Mouse (Mus musculus) forebrain, embryonic 13.5 days (tissue): ENCODE data around the gene Grn. TPM values are rescaled to one million over a fixed set of nuclear protein-coding genes. Genes with fewer than 3 reads are reported as not detected.
A peak's percentile ranks its signal among the peaks of the same experiment; 100 is the strongest.
"Not testable (repeated sequence)": the region's sequence is repeated elsewhere in the genome, so short reads cannot be mapped to it uniquely, and the experiment has no call there.

ENCODE experiments used
- ATAC-seq: fragments of 200-750 bp; cut with Nextera tagmentation; 2 replicates; pipeline ENCODE4 v1.8.0; 2017
- H3K27ac ChIP-seq: fragments of 300-500 bp; sonication (generic); 2 replicates; pipeline ENCODE4 v1.5.1; 2015; ENCODE audit warnings: inconsistent platforms, mild to moderate bottlenecking, moderate library complexity
- H3K27me3 ChIP-seq: fragments of 300-500 bp; sonication (generic); 2 replicates; pipeline ENCODE4 v1.6.1; 2015; ENCODE audit warnings: mild to moderate bottlenecking, inconsistent platforms
- H3K36me3 ChIP-seq: fragments of 300-500 bp; sonication (generic); 2 replicates; pipeline ENCODE4 v1.6.1; 2015; ENCODE audit warnings: mild to moderate bottlenecking, inconsistent platforms; ENCODE audit not compliant: poor library complexity, severe bottlenecking
- H3K4me1 ChIP-seq: fragments of 300-500 bp; sonication (generic); 2 replicates; pipeline ENCODE4 v1.6.1; 2015; ENCODE audit warnings: inconsistent platforms
- H3K4me2 ChIP-seq: fragments of 300-500 bp; sonication (generic); 2 replicates; pipeline ENCODE4 v1.6.1; 2015; ENCODE audit warnings: inconsistent platforms, mild to moderate bottlenecking, moderate library complexity
- H3K4me3 ChIP-seq: fragments of 300-500 bp; sonication (generic); 2 replicates; pipeline ENCODE4 v1.5.1; 2015; ENCODE audit warnings: mild to moderate bottlenecking, inconsistent platforms
- H3K9ac ChIP-seq: fragments of 300-500 bp; sonication (generic); 2 replicates; pipeline ENCODE4 v1.6.1; 2015; ENCODE audit warnings: mild to moderate bottlenecking, inconsistent platforms
- H3K9me3 ChIP-seq: fragments of 300-500 bp; sonication (generic); replicated peaks from 2 replicates; pipeline ENCODE4 v1.6.1; 2016; ENCODE audit warnings: inconsistent platforms
- WGBS: fragments of 180-500 bp; shearing (Covaris S2); methylation state at CpG from one replicate; pipeline ENCODE4 v1.1.7; 2015; 5-methylcytosine and 5-hydroxymethylcytosine counted together
- polyA plus RNA-seq: library from polyadenylated mRNA; unstranded; fragments of >200 nt; fragmentation: Nextera tagmentation; extraction: Ambion mirVana; gene quantifications from 2 replicates; pipeline ENCODE4 v1.2.1, GENCODE M21; 2015

Gene Grn
- polyA plus RNA-seq, 1 experiment from 2014 or later = 49.5 TPM

DNA sequence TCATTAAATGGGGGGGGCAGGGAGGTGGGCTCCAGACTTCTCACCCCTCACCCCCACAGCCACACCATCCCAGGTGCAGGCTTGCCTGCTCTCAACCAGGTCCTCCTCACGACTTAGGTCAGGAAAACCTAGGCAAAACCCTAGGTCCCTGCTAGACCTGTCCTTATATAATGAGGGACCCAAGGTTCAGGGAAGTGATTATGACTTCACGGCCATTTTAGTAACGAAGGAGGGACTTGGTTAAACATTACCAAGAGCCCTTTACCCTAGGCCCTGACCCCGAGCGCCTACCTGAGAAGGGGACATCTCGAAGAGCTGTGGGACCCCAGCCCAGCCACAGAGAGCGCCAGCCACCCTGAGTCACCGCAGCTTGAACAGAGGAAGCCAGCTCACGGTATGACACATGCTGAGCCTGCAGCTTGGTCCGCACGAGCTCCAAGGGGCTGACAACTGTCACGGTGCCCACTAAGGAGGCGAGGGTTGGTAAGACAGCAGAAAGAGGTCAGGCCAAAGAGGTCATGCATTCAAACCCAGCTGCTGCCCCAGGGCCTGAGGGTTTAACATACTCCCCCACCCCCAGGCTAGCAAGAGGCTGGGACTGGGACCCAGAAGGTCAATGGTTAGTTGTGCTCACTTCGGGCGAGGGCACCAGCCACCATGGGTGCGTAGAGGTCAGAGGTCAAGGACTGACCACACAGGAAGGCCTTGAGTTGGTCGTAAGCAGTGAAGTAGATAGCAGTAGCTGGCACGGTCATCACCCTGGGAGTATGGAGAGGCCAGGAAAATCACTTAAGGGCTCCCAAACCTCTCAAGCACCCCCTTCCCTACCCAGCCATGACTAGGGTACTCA, 25.7 kb upstream of the Grn start:
- no peak for ATAC-seq
- peak overlapping the region; percentile 32 for H3K4me2 ChIP-seq
- H3K36me3 ChIP-seq = peaks cover 57% of the 10 kb centered on the region
- no peak overlapping the region for H3K4me3 ChIP-seq
- 82% methylated on average over 18 of the region's 18 CpGs for WGBS
- peaks cover 40% of the 10 kb centered on the region for H3K4me1 ChIP-seq
- no peaks in the 10 kb centered on the region for H3K9me3 ChIP-seq
- no peak overlapping the region for H3K27ac ChIP-seq
- peaks cover 17% of the 10 kb centered on the region for H3K27me3 ChIP-seq
- no peak overlapping the region for H3K9ac ChIP-seq

DNA sequence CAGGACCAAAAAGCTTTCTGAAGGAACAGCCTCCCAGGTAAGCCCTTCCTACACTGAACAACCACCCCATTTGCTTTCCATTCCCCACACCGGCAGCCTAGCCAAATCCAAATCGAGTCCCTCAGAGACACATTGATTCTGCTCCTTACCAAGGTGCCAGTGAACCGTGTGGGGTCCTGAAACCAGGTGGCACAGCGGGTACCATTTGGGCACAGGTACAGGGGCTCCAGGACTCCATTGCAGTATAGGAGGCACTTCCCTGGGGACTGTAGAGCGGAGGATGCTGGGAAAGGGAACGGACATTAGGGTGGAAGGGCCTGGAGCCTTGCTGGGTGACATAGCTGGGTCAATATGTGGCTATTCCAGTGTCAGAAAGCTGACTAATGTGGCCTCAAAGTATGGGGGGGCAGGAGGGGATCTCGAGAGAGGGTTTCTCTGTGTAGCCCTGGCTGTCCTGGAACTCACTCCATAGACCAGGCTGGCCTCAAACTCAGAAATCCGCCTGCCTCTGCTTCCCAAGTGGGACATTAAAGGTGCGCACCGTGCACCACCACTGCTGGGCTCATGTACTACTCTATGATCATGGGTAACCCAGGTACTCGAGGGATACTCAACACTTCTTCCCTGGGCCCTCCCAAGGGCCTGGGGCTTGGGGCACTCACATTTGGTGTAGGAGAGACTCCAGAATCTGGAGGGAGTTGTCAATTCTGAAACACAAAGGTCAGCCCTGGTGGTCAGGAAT, 24.4 kb upstream of the Grn start:
- peaks cover 33% of the 10 kb centered on the region for H3K4me1 ChIP-seq
- H3K9me3 ChIP-seq = no peaks in the 10 kb centered on the region
- 89% methylated on average over 11 of the region's 11 CpGs for WGBS
- ATAC-seq = no peak
- H3K9ac ChIP-seq = peak overlapping the region; percentile 83; the same call in 1 of the 2 replicates
- peak overlapping the region; percentile 77; the same call in 1 of the 2 replicates for H3K4me3 ChIP-seq
- H3K4me2 ChIP-seq = peak overlapping the region; percentile 80
- H3K36me3 ChIP-seq = peaks cover 43% of the 10 kb centered on the region
- H3K27me3 ChIP-seq = peaks cover 4% of the 10 kb centered on the region
- no peak overlapping the region for H3K27ac ChIP-seq

DNA sequence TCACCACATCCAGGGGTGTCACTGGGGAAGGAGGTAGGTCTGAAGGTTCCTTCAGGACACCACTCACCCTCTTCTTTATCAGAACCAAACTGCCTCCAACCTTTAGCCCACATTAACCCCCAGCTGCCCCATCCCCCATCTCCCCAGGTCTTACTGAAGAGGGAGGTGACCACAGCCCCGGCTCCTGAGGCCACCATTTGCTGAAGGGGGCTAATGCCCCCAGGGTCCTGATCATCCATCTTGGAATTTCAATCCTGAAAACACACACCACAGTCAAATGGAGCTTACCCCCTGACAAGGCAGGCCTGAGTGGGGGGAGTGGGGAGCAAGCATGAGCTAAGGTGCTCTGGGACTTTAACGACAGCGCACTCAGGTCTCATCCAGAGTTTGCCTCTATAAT, 23.7 kb upstream of the Grn start:
- H3K4me2 ChIP-seq = peak overlapping the region; percentile 80
- H3K4me1 ChIP-seq = peaks cover 33% of the 10 kb centered on the region
- H3K4me3 ChIP-seq = peak overlapping the region; percentile 77
- H3K9ac ChIP-seq = peak overlapping the region; percentile 83
- WGBS = 8% methylated on average over 3 of the region's 3 CpGs
- H3K9me3 ChIP-seq = no peaks in the 10 kb centered on the region
- 0 out of 2 replicates have a peak overlapping the region, but pooled peaks have one; percentile 79 for H3K27ac ChIP-seq
- ATAC-seq = no peak
- no peaks in the 10 kb centered on the region for H3K27me3 ChIP-seq
- peaks cover 36% of the 10 kb centered on the region for H3K36me3 ChIP-seq

DNA sequence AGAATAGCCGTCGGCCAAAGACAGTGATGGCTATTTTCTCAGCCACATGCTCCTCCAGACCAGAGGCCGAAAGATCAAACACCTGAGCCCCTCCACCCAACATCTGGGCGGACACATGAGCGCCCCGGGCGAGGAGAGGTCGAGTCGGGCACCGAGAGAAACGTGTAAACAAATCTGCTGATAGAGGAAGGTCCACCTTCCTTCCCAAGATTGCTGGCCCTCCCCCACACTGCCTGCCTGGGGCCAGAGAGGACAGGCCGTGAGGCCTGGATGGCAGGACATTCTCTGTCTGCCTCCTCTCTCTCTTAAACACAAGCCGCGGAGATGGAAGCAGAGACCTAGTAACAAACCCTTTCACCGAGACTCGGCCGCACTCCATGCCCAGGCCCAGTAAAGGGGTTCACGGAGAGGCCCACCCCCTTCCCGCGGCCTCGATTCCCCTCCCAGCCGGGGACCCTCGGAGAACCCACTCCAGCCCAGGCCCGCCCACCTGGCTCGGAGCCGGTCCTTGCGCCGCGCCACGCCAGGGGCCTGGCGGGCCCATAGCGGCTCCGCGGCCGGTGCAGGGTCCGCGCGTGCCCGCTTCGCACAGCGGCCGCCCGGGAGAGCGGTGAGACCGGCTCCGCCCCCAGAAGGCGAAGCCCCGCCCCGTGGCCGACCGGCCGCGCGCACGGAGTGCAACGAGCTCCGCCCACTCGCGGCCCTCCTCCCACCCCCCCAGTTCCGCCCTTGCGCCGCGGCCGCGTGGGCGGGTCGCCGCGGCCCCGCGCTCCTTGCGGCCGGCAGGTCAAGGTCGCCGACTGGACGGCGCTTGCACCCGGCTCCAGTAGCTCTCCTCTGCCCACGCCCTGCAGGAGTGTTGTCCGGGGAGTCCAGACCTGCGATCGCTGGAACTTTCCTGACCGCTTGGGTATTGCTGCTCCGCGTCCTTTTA, 22.9 kb upstream of the Grn start:
- peak overlapping the region; percentile 79 for H3K27ac ChIP-seq
- H3K4me1 ChIP-seq = peaks cover 33% of the 10 kb centered on the region
- peak overlapping the region; percentile 80 for H3K4me2 ChIP-seq
- peak; percentile 64 for ATAC-seq
- WGBS = under 1% methylated on average over 85 of the region's 85 CpGs
- H3K27me3 ChIP-seq = no peaks in the 10 kb centered on the region
- peak overlapping the region; percentile 83 for H3K9ac ChIP-seq
- peaks cover 29% of the 10 kb centered on the region for H3K36me3 ChIP-seq
- no peaks in the 10 kb centered on the region for H3K9me3 ChIP-seq
- H3K4me3 ChIP-seq = peak overlapping the region; percentile 77

DNA sequence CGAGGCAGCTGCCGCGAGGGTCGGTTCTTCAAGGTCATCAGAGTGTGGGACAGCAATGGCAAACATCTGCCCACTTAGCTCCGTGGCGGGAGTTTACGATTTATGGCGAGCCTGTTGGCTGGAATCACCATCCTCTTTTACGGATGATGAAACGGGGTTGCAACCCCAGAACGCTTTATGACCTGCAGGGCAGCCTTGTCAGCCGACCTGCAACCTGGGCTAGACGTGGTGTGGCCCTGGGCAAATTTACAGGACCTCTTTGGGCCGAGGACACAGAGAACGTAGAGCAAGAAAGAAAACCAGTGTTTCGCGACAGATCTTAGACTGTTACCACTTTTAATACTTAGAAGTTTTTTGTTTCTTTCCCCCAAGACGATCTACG, 22.3 kb upstream of the Grn start, which contains the start of gene Slc25a39:
TSS of gene Slc25a39 (minus strand) at position 113 of the 382 bp plus-strand sequence.
- 1% methylated on average over 19 of the region's 19 CpGs for WGBS
- ATAC-seq = no peak

DNA sequence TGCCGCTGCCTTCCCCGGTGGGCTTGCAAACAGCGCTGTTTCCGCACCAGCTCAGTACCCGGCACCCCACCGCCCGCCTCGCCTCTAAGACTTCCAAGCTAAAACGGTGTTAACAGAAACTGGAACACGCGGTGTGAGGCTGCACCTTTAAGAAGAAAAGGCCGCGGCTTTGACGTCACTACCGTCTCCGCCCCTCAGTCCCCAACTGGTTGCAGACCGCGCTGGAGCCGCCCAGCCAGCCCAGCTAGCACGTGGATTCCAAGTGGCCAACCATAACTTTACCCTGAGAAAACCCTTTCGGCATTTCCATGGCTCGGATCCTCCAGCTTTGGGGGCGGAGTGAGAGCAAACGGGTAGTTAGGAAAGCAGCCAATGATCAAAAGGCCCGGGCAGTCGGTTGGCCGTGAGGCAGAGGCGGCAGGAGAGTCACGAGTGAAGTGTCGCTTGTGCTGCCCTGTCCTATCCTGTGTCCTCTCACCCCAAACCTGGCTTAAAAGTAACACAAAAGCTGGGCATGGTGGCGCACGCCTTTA, 21.7 kb upstream of the Grn start:
- peak overlapping the region; percentile 83; the same call in 1 of the 2 replicates for H3K9ac ChIP-seq
- WGBS = 0% methylated on average over 32 of the region's 32 CpGs
- H3K27me3 ChIP-seq = no peaks in the 10 kb centered on the region
- H3K4me1 ChIP-seq = peaks cover 33% of the 10 kb centered on the region
- H3K9me3 ChIP-seq = no peaks in the 10 kb centered on the region
- peak; percentile 95 for ATAC-seq
- H3K36me3 ChIP-seq = peaks cover 16% of the 10 kb centered on the region
- peak overlapping the region; percentile 80 for H3K4me2 ChIP-seq
- peak overlapping the region; percentile 79 for H3K27ac ChIP-seq
- peak overlapping the region; percentile 77 for H3K4me3 ChIP-seq

More for the DNA sequence above, 22.3 kb upstream of the Grn start, which contains the start of gene Slc25a39:
- Histone ChIP-seq H3K9ac (peak within 1 kb of the TSS; percentile 83), H3K4me2 (peak within 1 kb of the TSS; percentile 80), H3K36me3 (peaks cover 22% of the 10 kb centered on the region), H3K27ac (peak within 1 kb of the TSS; percentile 79), H3K4me1 (peaks cover 33% of the 10 kb centered on the region), H3K27me3 (no peaks in the 10 kb centered on the region), H3K4me3 (peak within 1 kb of the TSS; percentile 77), H3K9me3 (no peaks in the 10 kb centered on the region)

DNA sequence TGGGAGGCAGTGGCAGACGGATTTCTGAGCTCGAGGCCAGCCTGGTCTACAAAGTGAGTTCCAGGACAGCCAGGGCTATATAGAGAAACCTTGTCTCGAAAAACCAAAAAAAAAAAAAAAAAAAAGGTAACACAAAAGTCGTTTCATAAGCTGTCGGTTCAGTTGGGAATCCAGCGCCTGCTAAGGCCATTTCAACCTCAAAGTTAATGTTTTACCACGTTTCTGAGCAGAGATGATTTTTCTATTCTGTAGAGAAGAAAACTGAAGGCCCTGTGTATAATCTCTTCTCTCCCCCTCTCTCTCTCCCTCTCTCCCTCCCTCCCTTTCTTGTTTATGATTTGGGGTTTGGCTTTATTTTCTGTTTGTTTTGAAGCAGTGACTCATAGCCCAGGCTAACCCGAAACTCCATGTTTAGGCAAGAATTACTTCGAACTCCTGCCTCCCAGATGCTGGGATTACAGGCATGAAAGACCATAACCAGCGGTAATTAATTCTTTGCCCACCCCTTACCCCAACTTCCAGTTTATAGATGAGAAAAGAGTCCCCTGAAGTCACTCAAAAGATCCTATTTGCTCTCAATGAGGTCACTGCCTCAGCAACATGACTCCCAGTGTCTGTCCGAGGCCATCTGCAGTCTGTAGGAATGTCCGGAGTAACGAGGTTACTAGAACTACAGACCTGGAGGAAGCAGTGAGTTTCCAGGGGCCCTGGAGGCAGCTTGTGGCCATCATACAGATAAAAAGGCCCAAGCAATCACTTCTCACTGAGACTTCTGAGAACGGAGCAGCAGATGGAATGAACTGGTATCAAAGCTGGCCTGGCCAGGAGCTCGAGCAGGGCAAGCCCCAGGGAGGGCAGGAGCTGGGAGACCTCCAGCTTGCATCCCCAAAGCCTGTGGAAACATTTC, 21.0 kb upstream of the Grn start:
- peak overlapping the region; percentile 57 for H3K27ac ChIP-seq

DNA sequence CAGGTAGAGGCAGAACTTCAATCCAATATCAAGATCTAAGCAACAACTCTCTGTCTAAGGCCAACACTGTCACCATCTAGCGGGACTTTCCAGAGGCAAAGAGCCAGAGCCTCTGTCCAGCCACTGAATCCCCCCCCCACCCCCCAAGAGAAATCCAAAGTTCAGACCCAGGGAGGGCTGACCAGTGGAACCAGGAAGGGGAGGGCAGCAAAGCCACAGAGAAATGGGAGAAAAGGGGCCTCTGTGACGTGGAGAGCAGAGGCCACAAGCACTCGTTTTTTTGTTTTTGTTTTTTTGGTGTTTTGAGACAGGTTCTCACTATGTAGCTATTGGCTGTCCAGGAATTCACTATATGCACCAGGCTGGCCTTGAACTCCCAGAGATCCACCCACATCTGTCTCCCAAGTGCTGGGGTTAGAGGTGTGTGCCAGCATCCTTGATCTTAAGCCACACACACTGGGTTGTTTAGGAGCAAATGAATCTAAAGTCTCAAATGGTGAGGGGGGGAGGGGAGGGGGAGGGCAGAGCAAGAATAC, 20.3 kb upstream of the Grn start:
- Histone ChIP-seq H3K9ac (no peak overlapping the region), H3K27me3 (no peaks in the 10 kb centered on the region), H3K36me3 (peaks cover 2% of the 10 kb centered on the region; the same call in 1 of the 2 replicates), H3K4me2 (no peak overlapping the region), H3K4me3 (no peak overlapping the region), H3K4me1 (peaks cover 28% of the 10 kb centered on the region), H3K27ac (no peak overlapping the region), H3K9me3 (no peaks in the 10 kb centered on the region)
- no peak for ATAC-seq
- WGBS = 78% methylated on average over 3 of the region's 3 CpGs

More for the DNA sequence above, 21.0 kb upstream of the Grn start:
- Histone ChIP-seq H3K4me1 (peaks cover 33% of the 10 kb centered on the region), H3K4me2 (peak overlapping the region; percentile 80), H3K27me3 (no peaks in the 10 kb centered on the region), H3K36me3 (peaks cover 9% of the 10 kb centered on the region), H3K4me3 (peak overlapping the region; percentile 77), H3K9me3 (no peaks in the 10 kb centered on the region), H3K9ac (no peak overlapping the region)
- WGBS = 42% methylated on average over 15 of the region's 15 CpGs
- no peak for ATAC-seq

DNA sequence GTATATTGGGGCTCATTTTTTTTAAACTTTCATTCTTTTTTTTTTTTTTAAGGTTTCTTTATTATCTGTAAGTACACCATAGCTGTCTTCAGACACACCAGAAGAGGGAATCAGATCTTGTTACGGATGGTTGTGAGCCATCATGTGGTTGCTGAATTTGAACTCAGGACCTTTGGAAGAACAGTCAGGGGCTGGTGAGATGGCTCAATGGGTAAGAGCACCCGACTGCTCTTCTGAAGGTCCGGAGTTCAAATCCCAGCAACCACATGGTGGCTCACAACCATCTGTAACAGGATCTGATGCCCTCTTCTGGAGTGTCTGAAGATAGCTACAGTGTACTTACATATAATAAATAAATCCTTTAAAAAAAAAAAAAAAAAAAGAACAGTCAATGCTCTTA, 19.8 kb upstream of the Grn start:
- WGBS = 88% methylated on average over 3 of the region's 3 CpGs
- not testable (repeated sequence) for H3K27me3 ChIP-seq, H3K9me3 ChIP-seq, H3K36me3 ChIP-seq, ATAC-seq, H3K4me2 ChIP-seq, H3K4me3 ChIP-seq, H3K27ac ChIP-seq, H3K9ac ChIP-seq
- peaks cover 23% of the 10 kb centered on the region for H3K4me1 ChIP-seq

DNA sequence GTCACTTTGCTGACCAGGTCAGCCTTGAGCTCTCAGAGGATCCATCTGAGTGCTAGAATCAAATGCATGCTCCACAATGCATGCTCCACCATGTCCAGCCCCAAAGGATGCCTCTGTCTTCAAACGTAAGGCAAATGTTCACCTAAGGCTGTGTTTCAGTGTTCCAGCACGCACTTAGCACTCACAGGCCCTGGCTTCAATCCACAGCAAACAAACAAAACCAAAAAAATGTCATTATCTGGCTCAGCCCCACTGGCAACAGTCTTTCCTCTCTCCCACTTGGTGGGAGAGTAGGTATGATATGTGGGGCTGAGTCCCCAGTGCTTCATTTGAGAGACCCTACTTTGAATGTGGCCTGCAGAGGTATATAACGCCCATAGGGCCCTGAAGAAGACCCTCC, 19.1 kb upstream of the Grn start:
- Histone ChIP-seq H3K27ac (no peak overlapping the region), H3K4me2 (no peak overlapping the region), H3K9me3 (no peaks in the 10 kb centered on the region), H3K9ac (no peak overlapping the region), H3K4me3 (no peak overlapping the region), H3K27me3 (no peaks in the 10 kb centered on the region), H3K4me1 (peaks cover 16% of the 10 kb centered on the region), H3K36me3 (no peaks in the 10 kb centered on the region)
- WGBS = 78% methylated on average over 3 of the region's 3 CpGs
- no peak for ATAC-seq
